Comparison of ENCODE assay signal across 17 mouse cellular contexts in the genomic region with DNA sequence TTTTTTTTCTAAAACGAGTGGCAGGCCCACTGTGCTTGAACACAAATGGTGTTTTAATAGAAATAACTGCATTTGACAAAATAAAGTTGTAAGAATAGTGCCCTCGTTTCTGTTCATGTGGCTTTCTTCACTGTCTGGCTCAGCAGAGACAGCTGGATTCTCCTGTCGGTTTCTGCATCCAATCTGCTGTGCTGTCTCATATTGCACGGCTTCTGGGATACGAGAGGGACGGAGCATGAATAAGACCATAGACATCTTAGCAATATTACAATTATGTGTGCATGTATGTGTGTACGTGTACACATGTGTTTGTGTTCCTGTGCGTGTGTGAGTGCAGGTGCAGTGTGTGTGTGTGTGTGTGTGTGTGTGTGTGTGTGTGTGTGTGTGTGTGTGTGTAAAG. TPM values are rescaled to one million over a fixed set of nuclear protein-coding genes. Genes with fewer than 3 reads are reported as not detected.
"Had no signal": no experiment of that assay in that cellular context is flagged by ENCODE, and none has a peak within 500 bp of the region (broad histone marks: within the 10 kb centered on the region; RNA-seq: fewer than 3 reads in every experiment).

No protein-coding gene starts in this region.

- ATAC-seq: inflammation-experienced regulatory T-cells, adult 6 months; intestine, postnatal 0 days; lung, postnatal 0 days had no signal

- H3K4me3 ChIP-seq: limb, embryonic 10.5 days; liver, embryonic 15.5 days; neural tube, embryonic 12.5 days had no signal

- H3K36me3 ChIP-seq: limb, embryonic 10.5 days; liver, embryonic 15.5 days; neural tube, embryonic 12.5 days had no signal

- H3K9ac ChIP-seq: liver, embryonic 15.5 days; neural tube, embryonic 12.5 days had no signal

- H3K4me2 ChIP-seq: liver, embryonic 11.5 days; liver, embryonic 15.5 days; neural tube, embryonic 12.5 days had no signal

- DNase-seq: kidney, adult 9 months; kidney, postnatal 4 days; lung, adult 2 months; lung, postnatal 36 days; midbrain, embryonic 14.5 days; thymus, postnatal 4 days had no signal

- H3K27me3 ChIP-seq: liver, embryonic 15.5 days; neural tube, embryonic 12.5 days had no signal

- H3K4me1 ChIP-seq: limb, embryonic 10.5 days; liver, embryonic 15.5 days; neural tube, embryonic 12.5 days had no signal

- H3K9me3 ChIP-seq: limb, embryonic 10.5 days; liver, embryonic 15.5 days; neural tube, embryonic 12.5 days had no signal

- H3K27ac ChIP-seq: kidney, postnatal 0 days; limb, embryonic 10.5 days; liver, embryonic 15.5 days; neural tube, embryonic 12.5 days had no signal

RNA-seq across cellular contexts. Expression of a gene that starts 54.7 kb away (rescaled TPM):
- total RNA-seq: megakaryocyte progenitor cell, adult 5-6 weeks; monocyte, adult 5-6 weeks; neutrophil, adult 5-6 weeks had no signal
- polyA plus RNA-seq: inflammation-experienced regulatory T-cells, adult 6 months; limb, embryonic 10.5 days; liver, embryonic 15.5 days; lung, adult 2 months had no signal
